Mouse (Mus musculus): ENCODE data around the gene Stk32c. TPM values are rescaled to one million over a fixed set of nuclear protein-coding genes. Genes with fewer than 3 reads are reported as not detected.

Stk32c gene
- polyA plus RNA-seq, 1 experiment from 2014 or later: 0.11 TPM

GRCm38 (mm10) chr7:139147360-139147759, 65.7 kb downstream of the Stk32c start:
- Histone ChIP-seq H3K4me3 (ENCODE audit: low read depth, low read length) (no peak overlapping the region), H3K9me3 (ENCODE audit: control insufficient read depth, low read length) (no peaks in the 10 kb centered on the region), H3K9ac (ENCODE audit: low read length) (no peak overlapping the region), H3K4me1 (replicated peaks; ENCODE audit: control insufficient read depth, insufficient read depth) (no peaks in the 10 kb centered on the region), H3K4me2 (replicated peaks; ENCODE audit: low read depth) (no peak overlapping the region), H3K27me3 (ENCODE audit: control insufficient read depth, insufficient read depth, low read length) (no peaks in the 10 kb centered on the region; the same call in 1 of the 2 replicates), H3K36me3 (ENCODE audit: control insufficient read depth, insufficient read depth, low read length) (no peaks in the 10 kb centered on the region), H3K27ac (replicated peaks) (no peak overlapping the region)
- TF ChIP-seq CTCF (IDR thresholded peaks at IDR 0.05; ENCODE audit: low read depth): no peak
- TF ChIP-seq EP300 (optimal IDR thresholded peaks at IDR 0.05): no peak
- ATAC-seq (ENCODE audit: low FRiP score, low TSS enrichment): no peak
- no peak for DNase-seq (ENCODE audit: low spot score)
- WGBS: 19% methylated on average over 4 of the region's 4 CpGs

GRCm38 (mm10) chr7:139145891-139146290, 67.2 kb downstream of the Stk32c start:
- Histone ChIP-seq H3K9me3 (ENCODE audit: control insufficient read depth, low read length) (no peaks in the 10 kb centered on the region), H3K4me1 (replicated peaks; ENCODE audit: control insufficient read depth, insufficient read depth) (no peaks in the 10 kb centered on the region), H3K36me3 (ENCODE audit: control insufficient read depth, insufficient read depth, low read length) (no peaks in the 10 kb centered on the region), H3K9ac (ENCODE audit: low read length) (no peak overlapping the region), H3K4me2 (replicated peaks; ENCODE audit: low read depth) (no peak overlapping the region), H3K4me3 (ENCODE audit: low read depth, low read length) (no peak overlapping the region), H3K27me3 (ENCODE audit: control insufficient read depth, insufficient read depth, low read length) (no peaks in the 10 kb centered on the region; the same call in 1 of the 2 replicates), H3K27ac (replicated peaks) (no peak overlapping the region)
- ATAC-seq (ENCODE audit: low FRiP score, low TSS enrichment) (no peak), DNase-seq (ENCODE audit: low spot score) (no peak)
- TF ChIP-seq CTCF (IDR thresholded peaks at IDR 0.05; ENCODE audit: low read depth) (no peak), EP300 (optimal IDR thresholded peaks at IDR 0.05) (no peak)
- 49% methylated on average over 7 of the region's 7 CpGs for WGBS

GRCm38 (mm10) chr7:139143785-139144184, 69.3 kb downstream of the Stk32c start:
- Histone ChIP-seq H3K36me3 (ENCODE audit: control insufficient read depth, insufficient read depth, low read length) (no peaks in the 10 kb centered on the region), H3K4me2 (replicated peaks; ENCODE audit: low read depth) (no peak overlapping the region), H3K27me3 (ENCODE audit: control insufficient read depth, insufficient read depth, low read length) (no peaks in the 10 kb centered on the region), H3K9me3 (ENCODE audit: control insufficient read depth, low read length) (no peaks in the 10 kb centered on the region), H3K27ac (replicated peaks) (no peak overlapping the region), H3K9ac (ENCODE audit: low read length) (no peak overlapping the region), H3K4me3 (ENCODE audit: low read depth, low read length) (no peak overlapping the region), H3K4me1 (replicated peaks; ENCODE audit: control insufficient read depth, insufficient read depth) (no peaks in the 10 kb centered on the region)
- DNase-seq (ENCODE audit: low spot score): no peak
- no peak for ATAC-seq (ENCODE audit: low FRiP score, low TSS enrichment)
- TF ChIP-seq CTCF (IDR thresholded peaks at IDR 0.05; ENCODE audit: low read depth) (no peak), EP300 (optimal IDR thresholded peaks at IDR 0.05) (no peak)
- WGBS: 71% methylated on average over 1 of the region's 1 CpGs

- ATAC-seq (ENCODE audit: low FRiP score, low TSS enrichment) (no peak), DNase-seq (ENCODE audit: low spot score) (no peak)
- Histone ChIP-seq H3K9ac (ENCODE audit: low read length) (no peak overlapping the region), H3K9me3 (ENCODE audit: control insufficient read depth, low read length) (no peaks in the 10 kb centered on the region), H3K4me3 (ENCODE audit: low read depth, low read length) (no peak overlapping the region), H3K4me1 (replicated peaks; ENCODE audit: control insufficient read depth, insufficient read depth) (no peaks in the 10 kb centered on the region), H3K4me2 (replicated peaks; ENCODE audit: low read depth) (no peak overlapping the region), H3K36me3 (ENCODE audit: control insufficient read depth, insufficient read depth, low read length) (no peaks in the 10 kb centered on the region), H3K27ac (replicated peaks) (no peak overlapping the region), H3K27me3 (ENCODE audit: control insufficient read depth, insufficient read depth, low read length) (no peaks in the 10 kb centered on the region)
- WGBS: 27% methylated on average over 11 of the region's 11 CpGs
- TF ChIP-seq EP300 (optimal IDR thresholded peaks at IDR 0.05): no peak
- TF ChIP-seq CTCF (IDR thresholded peaks at IDR 0.05; ENCODE audit: low read depth): peak; percentile 41
Measured at GRCm38 (mm10) chr7:139139921-139140461, 73.1 kb downstream of the Stk32c start.

- no peak overlapping the region for H3K4me3 ChIP-seq (ENCODE audit: low read depth, low read length)
- H3K9ac ChIP-seq (ENCODE audit: low read length): no peak overlapping the region
- no peak for DNase-seq (ENCODE audit: low spot score)
- ATAC-seq (ENCODE audit: low FRiP score, low TSS enrichment): no peak
- H3K4me2 ChIP-seq (replicated peaks; ENCODE audit: low read depth): no peak overlapping the region
- no peak overlapping the region for H3K27ac ChIP-seq (replicated peaks)
- WGBS: 67% methylated on average over 5 of the region's 5 CpGs
- no peaks in the 10 kb centered on the region for H3K36me3 ChIP-seq (ENCODE audit: control insufficient read depth, insufficient read depth, low read length)
- H3K4me1 ChIP-seq (replicated peaks; ENCODE audit: control insufficient read depth, insufficient read depth): no peaks in the 10 kb centered on the region
- H3K27me3 ChIP-seq (ENCODE audit: control insufficient read depth, insufficient read depth, low read length): no peaks in the 10 kb centered on the region
- TF ChIP-seq EP300 (optimal IDR thresholded peaks at IDR 0.05) (no peak), CTCF (IDR thresholded peaks at IDR 0.05; ENCODE audit: low read depth) (no peak)
- H3K9me3 ChIP-seq (ENCODE audit: control insufficient read depth, low read length): no peaks in the 10 kb centered on the region
Measured at GRCm38 (mm10) chr7:139136906-139137491, 76.1 kb downstream of the Stk32c start.

GRCm38 (mm10) chr7:139135236-139135635, 77.9 kb downstream of the Stk32c start:
- TF ChIP-seq EP300 (optimal IDR thresholded peaks at IDR 0.05): no peak
- TF ChIP-seq CTCF (IDR thresholded peaks at IDR 0.05; ENCODE audit: low read depth): no peak
- Histone ChIP-seq H3K9me3 (ENCODE audit: control insufficient read depth, low read length) (no peaks in the 10 kb centered on the region), H3K9ac (ENCODE audit: low read length) (no peak overlapping the region), H3K4me3 (ENCODE audit: low read depth, low read length) (no peak overlapping the region), H3K36me3 (ENCODE audit: control insufficient read depth, insufficient read depth, low read length) (no peaks in the 10 kb centered on the region), H3K4me1 (replicated peaks; ENCODE audit: control insufficient read depth, insufficient read depth) (no peaks in the 10 kb centered on the region), H3K4me2 (replicated peaks; ENCODE audit: low read depth) (no peak overlapping the region), H3K27me3 (ENCODE audit: control insufficient read depth, insufficient read depth, low read length) (no peaks in the 10 kb centered on the region), H3K27ac (replicated peaks) (no peak overlapping the region)
- WGBS: 75% methylated on average over 5 of the region's 5 CpGs
- DNase-seq (ENCODE audit: low spot score): no peak
- ATAC-seq (ENCODE audit: low FRiP score, low TSS enrichment): no peak
